In genomic region chr7:80369967-80370431, GRCm38 (mm10) we compare ENCODE assay signal across 8 mouse cellular contexts. TPM values are rescaled to one million over a fixed set of nuclear protein-coding genes. Genes with fewer than 3 reads are reported as not detected.
DNase-seq lines count a peak whose midpoint lies in the region; ATAC-seq and TF ChIP-seq lines count a peak whose summit lies in the region.

No protein-coding gene starts in this region.

- peak overlapping the region; percentile 78 for H3K27ac ChIP-seq in lung, embryonic 14.5 days (ENCODE audit: low read depth)
- H3K27ac ChIP-seq in midbrain, postnatal 0 days (ENCODE audit: low read depth, low read length), result peak overlapping the region; percentile 81; the same call in 1 of the 2 replicates

- ATAC-seq in lung, embryonic 14.5 days (ENCODE audit: insufficient read depth), result peak; percentile 25; the same call in 1 of the 2 replicates
- no peak for ATAC-seq in midbrain, postnatal 0 days (ENCODE audit: low FRiP score)
- ATAC-seq in megakaryocyte-erythroid progenitor cell, adult 5-6 weeks (replicated peaks; ENCODE audit: low FRiP score, low TSS enrichment, poor library complexity, severe bottlenecking), result no peak

- H3K9ac ChIP-seq in lung, embryonic 14.5 days, result peak overlapping the region; percentile 78
- H3K9ac ChIP-seq in midbrain, postnatal 0 days (replicated peaks; ENCODE audit: low read length, poor library complexity, severe bottlenecking), result peak overlapping the region; percentile 96

- no peaks in the 10 kb centered on the region for H3K9me3 ChIP-seq in lung, embryonic 14.5 days (ENCODE audit: low read depth, low read length)
- H3K9me3 ChIP-seq in midbrain, postnatal 0 days (ENCODE audit: low read length), result no peaks in the 10 kb centered on the region

- no peaks in the 10 kb centered on the region for H3K27me3 ChIP-seq in lung, embryonic 14.5 days (ENCODE audit: insufficient read depth, low read length)
- no peaks in the 10 kb centered on the region for H3K27me3 ChIP-seq in midbrain, postnatal 0 days (ENCODE audit: insufficient read depth, low read length)

- H3K4me3 ChIP-seq in lung, embryonic 14.5 days (ENCODE audit: low read depth, low read length), result peak overlapping the region; percentile 88
- H3K4me3 ChIP-seq in midbrain, postnatal 0 days (ENCODE audit: low read depth, low read length), result peak overlapping the region; percentile 92

- WGBS in lung, embryonic 14.5 days, result 26% methylated on average over 4 of the region's 4 CpGs
- WGBS in midbrain, postnatal 0 days, result 45% methylated on average over 4 of the region's 4 CpGs

- TF ChIP-seq POLR2A in brain, embryonic 14.5 days (IDR thresholded peaks at IDR 0.05; ENCODE audit: borderline replicate concordance, extremely low read depth, insufficient read depth, insufficient read length, poor library complexity, severe bottlenecking), result no peak

- TF ChIP-seq CTCF in lung, embryonic 14.5 days (IDR thresholded peaks at IDR 0.05; ENCODE audit: low read depth), result no peak
- no peak for TF ChIP-seq CTCF in brain, embryonic 14.5 days (IDR thresholded peaks at IDR 0.05; ENCODE audit: borderline replicate concordance, extremely low read depth, insufficient read depth, insufficient read length)
- no peak for TF ChIP-seq CTCF in midbrain, postnatal 0 days (IDR thresholded peaks at IDR 0.05)

- H3K36me3 ChIP-seq in lung, embryonic 14.5 days (ENCODE audit: insufficient read depth), result peaks cover 34% of the 10 kb centered on the region
- peaks cover 25% of the 10 kb centered on the region for H3K36me3 ChIP-seq in midbrain, postnatal 0 days (ENCODE audit: insufficient read depth, low read length)

- DNase-seq in lung, embryonic 14.5 days, result peak; percentile 64
- no peak for DNase-seq in lung, adult 18-20 months
- peak; percentile 25 for DNase-seq in brain, embryonic 14.5 days (ENCODE audit: low read depth)
- DNase-seq in induced T-regulatory cell, adult 2 months (ENCODE audit: low read depth), result peak; percentile 74
- DNase-seq in midbrain, postnatal 0 days (ENCODE audit: low spot score), result no peak
- no peak for DNase-seq in cerebellum, adult 11-12 months
- no peak for DNase-seq in gastrocnemius, postnatal 4 days (ENCODE audit: low spot score in 2 of 2)

- H3K4me1 ChIP-seq in lung, embryonic 14.5 days (ENCODE audit: insufficient read depth), result peaks cover 5% of the 10 kb centered on the region; the same call in 1 of the 2 replicates
- peaks cover 3% of the 10 kb centered on the region; the same call in 1 of the 2 replicates for H3K4me1 ChIP-seq in midbrain, postnatal 0 days (ENCODE audit: insufficient read depth, low read length)

- peak overlapping the region; percentile 75 for H3K4me2 ChIP-seq in lung, embryonic 14.5 days
- peak overlapping the region; percentile 76 for H3K4me2 ChIP-seq in midbrain, postnatal 0 days (ENCODE audit: low read depth, low read length, poor library complexity, severe bottlenecking)

RNA-seq across cellular contexts. Expression of gene Man2a2, which starts 1.2 kb away (rescaled TPM):
- polyA plus RNA-seq in lung, embryonic 14.5 days (2014; fragmentation: Nextera tagmentation; extraction: Ambion mirVana), result 20.1 and 23.9 TPM in 2 replicates
- 59.9 and 78.3 TPM in 2 replicates for polyA plus RNA-seq in brain, embryonic 14.5 days (2012; rRNA removed)
- 59.1 and 70.2 TPM in 2 replicates for total RNA-seq in midbrain, postnatal 0 days (2014; rRNA removed)
- polyA plus RNA-seq in midbrain, postnatal 0 days (2015; fragmentation: Nextera tagmentation; extraction: Ambion mirVana), result 13.7 and 16.6 TPM in 2 replicates
- 10 to 100 TPM; 87.2 to 91.1 TPM for total RNA-seq in gastrocnemius, postnatal 4 days (2021)
- total RNA-seq in megakaryocyte-erythroid progenitor cell, adult 5-6 weeks (2014; fragmentation: Nextera tagmentation), result 20.3 and 33.2 TPM in 2 replicates
- total RNA-seq in megakaryocyte-erythroid progenitor cell, adult 5-6 weeks (2017), result 10.8 and 19.4 TPM in 2 replicates

RNA-seq across cellular contexts. Expression of gene Fes, which starts 17.7 kb away (rescaled TPM):
- 10.1 and 12.0 TPM in 2 replicates for polyA plus RNA-seq in lung, embryonic 14.5 days (2014; fragmentation: Nextera tagmentation; extraction: Ambion mirVana)
- 7.1 and 8.0 TPM in 2 replicates for polyA plus RNA-seq in brain, embryonic 14.5 days (2012; rRNA removed)
- 4.3 and 7.9 TPM in 2 replicates for total RNA-seq in midbrain, postnatal 0 days (2014; rRNA removed)
- 3.1 and 3.7 TPM in 2 replicates for polyA plus RNA-seq in midbrain, postnatal 0 days (2015; fragmentation: Nextera tagmentation; extraction: Ambion mirVana)
- total RNA-seq in gastrocnemius, postnatal 4 days (2021), result 10 to 100 TPM; 16.7 to 18.1 TPM
- total RNA-seq in megakaryocyte-erythroid progenitor cell, adult 5-6 weeks (2014; fragmentation: Nextera tagmentation), result 12.5 and 23.2 TPM in 2 replicates
- 1.8 and 17.9 TPM in 2 replicates for total RNA-seq in megakaryocyte-erythroid progenitor cell, adult 5-6 weeks (2017)

RNA-seq across cellular contexts. Expression of gene Hddc3, which starts 27.1 kb away (rescaled TPM):
- polyA plus RNA-seq in lung, embryonic 14.5 days (2014; fragmentation: Nextera tagmentation; extraction: Ambion mirVana), result 17.2 and 17.9 TPM in 2 replicates
- 45.0 and 61.4 TPM in 2 replicates for polyA plus RNA-seq in brain, embryonic 14.5 days (2012; rRNA removed)
- total RNA-seq in midbrain, postnatal 0 days (2014; rRNA removed), result 35.9 and 36.7 TPM in 2 replicates
- polyA plus RNA-seq in midbrain, postnatal 0 days (2015; fragmentation: Nextera tagmentation; extraction: Ambion mirVana), result 15.1 and 16.8 TPM in 2 replicates
- 10 to 100 TPM; 48.0 to 48.3 TPM for total RNA-seq in gastrocnemius, postnatal 4 days (2021)
- 13.2 and 17.8 TPM in 2 replicates for total RNA-seq in megakaryocyte-erythroid progenitor cell, adult 5-6 weeks (2014; fragmentation: Nextera tagmentation)
- 10.9 and 40.6 TPM in 2 replicates for total RNA-seq in megakaryocyte-erythroid progenitor cell, adult 5-6 weeks (2017)

RNA-seq across cellular contexts. Expression of gene Unc45a, which starts 29.2 kb away (rescaled TPM):
- polyA plus RNA-seq in lung, embryonic 14.5 days (2014; fragmentation: Nextera tagmentation; extraction: Ambion mirVana), result 34.3 and 35.3 TPM in 2 replicates
- polyA plus RNA-seq in brain, embryonic 14.5 days (2012; rRNA removed), result 73.6 and 85.0 TPM in 2 replicates
- 51.0 and 63.3 TPM in 2 replicates for total RNA-seq in midbrain, postnatal 0 days (2014; rRNA removed)
- polyA plus RNA-seq in midbrain, postnatal 0 days (2015; fragmentation: Nextera tagmentation; extraction: Ambion mirVana), result 54.6 and 55.9 TPM in 2 replicates
- 10 to 100 TPM; 18.4 to 19.4 TPM for total RNA-seq in gastrocnemius, postnatal 4 days (2021)
- 11.2 and 24.2 TPM in 2 replicates for total RNA-seq in megakaryocyte-erythroid progenitor cell, adult 5-6 weeks (2014; fragmentation: Nextera tagmentation)
- 20.1 and 23.2 TPM in 2 replicates for total RNA-seq in megakaryocyte-erythroid progenitor cell, adult 5-6 weeks (2017)

RNA-seq across cellular contexts. Expression of gene Furin, which starts 35.2 kb away (rescaled TPM):
- polyA plus RNA-seq in lung, embryonic 14.5 days (2014; fragmentation: Nextera tagmentation; extraction: Ambion mirVana), result 18.0 and 19.4 TPM in 2 replicates
- 13.3 and 22.8 TPM in 2 replicates for polyA plus RNA-seq in brain, embryonic 14.5 days (2012; rRNA removed)
- 16.6 TPM in 2 replicates for total RNA-seq in midbrain, postnatal 0 days (2014; rRNA removed)
- 5.0 and 6.0 TPM in 2 replicates for polyA plus RNA-seq in midbrain, postnatal 0 days (2015; fragmentation: Nextera tagmentation; extraction: Ambion mirVana)
- 10 to 100 TPM; 73.8 to 77.6 TPM for total RNA-seq in gastrocnemius, postnatal 4 days (2021)
- total RNA-seq in megakaryocyte-erythroid progenitor cell, adult 5-6 weeks (2014; fragmentation: Nextera tagmentation), result 24.9 and 31.5 TPM in 2 replicates
- 8.2 and 10.0 TPM in 2 replicates for total RNA-seq in megakaryocyte-erythroid progenitor cell, adult 5-6 weeks (2017)

Comparison
In these comparisons a context has a peak if more than half of its experiments do, and no peak if none do; other contexts are left out.
1. DNase-seq: peak in lung, embryonic 14.5 days (single experiment), brain, embryonic 14.5 days (single experiment) and induced T-regulatory cell, adult 2 months (single experiment); none in lung, adult 18-20 months (0 of 2), midbrain, postnatal 0 days (single experiment), cerebellum, adult 11-12 months (single experiment) and gastrocnemius, postnatal 4 days (0 of 2).